In the genomic region with DNA sequence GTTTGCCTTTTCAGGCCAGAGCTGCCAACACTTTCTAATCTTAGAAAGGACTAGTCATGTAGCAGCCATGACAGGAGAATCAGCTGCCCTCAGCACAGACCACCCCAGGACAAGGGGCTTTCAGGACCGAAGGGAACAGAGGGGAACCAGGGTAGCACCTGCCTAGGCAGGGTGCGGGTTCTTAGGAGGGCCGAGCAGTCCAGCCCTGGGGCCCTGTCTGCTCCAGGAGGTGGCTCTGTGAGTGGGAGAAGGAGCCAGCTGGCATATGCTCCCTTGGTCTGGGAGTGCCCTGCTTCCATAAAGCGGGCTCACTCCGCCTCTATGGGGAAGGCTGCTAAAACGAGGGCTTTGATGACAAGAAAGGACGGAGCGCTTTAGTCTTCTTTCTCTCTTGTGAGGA, we compare ENCODE assay signal across 9 mouse cellular contexts. TPM values are rescaled to one million over a fixed set of nuclear protein-coding genes. Genes with fewer than 3 reads are reported as not detected.
DNase-seq lines count a peak whose midpoint lies in the region; ATAC-seq and TF ChIP-seq lines count a peak whose summit lies in the region.
"Had no signal": no experiment of that assay in that cellular context is flagged by ENCODE, and none has a peak within 500 bp of the region (broad histone marks: within the 10 kb centered on the region; RNA-seq: fewer than 3 reads in every experiment).

No protein-coding gene starts in this region.

- peaks cover 36% of the 10 kb centered on the region for H3K4me1 ChIP-seq in forebrain, embryonic 10.5 days
- H3K4me1 ChIP-seq in hindbrain, embryonic 15.5 days (replicated peaks) = peaks cover 9% of the 10 kb centered on the region; the same call in 1 of the 2 replicates

- H3K36me3 ChIP-seq in forebrain, embryonic 10.5 days (replicated peaks) = no peaks in the 10 kb centered on the region
- 0 out of 2 replicates have a peak, but pooled peaks cover 10% of the 10 kb centered on the region for H3K36me3 ChIP-seq in hindbrain, embryonic 15.5 days
- H3K36me3 ChIP-seq: liver, embryonic 13.5 days had no signal

- TF ChIP-seq CTCF in left cerebral cortex, adult 2 months (IDR thresholded peaks at IDR 0.05) = no peak

- no peaks in the 10 kb centered on the region for H3K9me3 ChIP-seq in forebrain, embryonic 10.5 days
- H3K9me3 ChIP-seq in hindbrain, embryonic 15.5 days = no peaks in the 10 kb centered on the region
- H3K9me3 ChIP-seq: liver, embryonic 13.5 days had no signal

- intact Hi-C loops in left cerebral cortex, adult 2 months (cut with DNase I) = no loop called here
- intact Hi-C loops in left cerebral cortex, postnatal 36 days (cut with DNase I) = no loop called here

- DNase-seq in left cerebral cortex, adult 2 months (ENCODE audit: extremely low spot score in 1 of 2, low spot score in 2 of 2) = peak in 1 of 2 experiments; percentile 42
- DNase-seq in left cerebral cortex, postnatal 36 days (ENCODE audit: low spot score in 2 of 2) = no peak
- peak; percentile 70 for DNase-seq in cerebellum, adult 11 months
- no peak for DNase-seq in forebrain, embryonic 10.5 days (ENCODE audit: extremely low spot score, low spot score)
- DNase-seq in spleen, postnatal 10 days (ENCODE audit: low spot score in 2 of 2) = no peak
- DNase-seq in kidney, postnatal 14 days = no peak
- DNase-seq in ovary, postnatal 14 days (ENCODE audit: low spot score) = no peak
- DNase-seq: liver, embryonic 13.5 days had no signal

- H3K4me2 ChIP-seq in hindbrain, embryonic 15.5 days = no peak overlapping the region
- H3K4me2 ChIP-seq: liver, embryonic 13.5 days had no signal

- H3K27ac ChIP-seq in left cerebral cortex, adult 2 months = peak overlapping the region; percentile 70
- H3K27ac ChIP-seq in forebrain, embryonic 10.5 days = peak overlapping the region; percentile 32; the same call in 1 of the 2 replicates
- H3K27ac ChIP-seq in hindbrain, embryonic 15.5 days (replicated peaks) = 0 out of 2 replicates have a peak overlapping the region, but pooled peaks have one; percentile 10
- H3K27ac ChIP-seq: liver, embryonic 13.5 days had no signal

- no peak overlapping the region for H3K4me3 ChIP-seq in left cerebral cortex, adult 2 months
- H3K4me3 ChIP-seq in forebrain, embryonic 10.5 days = no peak overlapping the region
- H3K4me3 ChIP-seq in hindbrain, embryonic 15.5 days = no peak overlapping the region
- H3K4me3 ChIP-seq: liver, embryonic 13.5 days had no signal

- 76% methylated on average over 8 of the region's 8 CpGs for WGBS in forebrain, embryonic 10.5 days
- whole genome bisulfite sequencing in hindbrain, embryonic 15.5 days = 46% methylated on average over 8 of the region's 8 CpGs

- H3K27me3 ChIP-seq in forebrain, embryonic 10.5 days (ENCODE audit: poor library complexity, severe bottlenecking) = no peaks in the 10 kb centered on the region
- H3K27me3 ChIP-seq in hindbrain, embryonic 15.5 days = no peaks in the 10 kb centered on the region
- H3K27me3 ChIP-seq: liver, embryonic 13.5 days had no signal

- no peak overlapping the region for H3K9ac ChIP-seq in hindbrain, embryonic 15.5 days
- H3K9ac ChIP-seq: liver, embryonic 13.5 days had no signal

- no peak for ATAC-seq in hindbrain, embryonic 15.5 days (ENCODE audit: low FRiP score, low read depth)

RNA-seq across cellular contexts. Expression of gene Srebf1, which starts 10.9 kb away (rescaled TPM):
- 10 to 100 TPM; 50.1 to 66.1 TPM for total RNA-seq in left cerebral cortex, adult 2 months (2021)
- 10 to 100 TPM; 48.2 to 63.2 TPM for total RNA-seq in left cerebral cortex, postnatal 36 days (2021)
- 59.3 and 66.1 TPM in 2 replicates for polyA plus RNA-seq in forebrain, embryonic 10.5 days (2016; fragmentation: Nextera tagmentation; extraction: Ambion mirVana)
- polyA plus RNA-seq in hindbrain, embryonic 15.5 days (2015; fragmentation: Nextera tagmentation; extraction: Ambion mirVana) = 47.7 and 50.9 TPM in 2 replicates

Comparison
In these comparisons a context has a peak if more than half of its experiments do, and no peak if none do; other contexts are left out.
1. H3K27ac ChIP-seq: peak in every context shown above with its lines; median percentile 70 in left cerebral cortex, adult 2 months; 32 in forebrain, embryonic 10.5 days; 10 in hindbrain, embryonic 15.5 days.